Mouse (Mus musculus): ENCODE measurements at regions not wholly inside any gene's neighbourhood (a gene's known extent, or its start where the extent isn't known, plus 50 kb on each side); places are given as distances from the start of the nearest gene placed in this dataset.

GRCm38 (mm10) chr3:42661956-42662355, 919.5 kb downstream of the D3Ertd751e start:
- DNase-seq (ENCODE audit: low read depth, low spot score): no peak

- no peak for DNase-seq (ENCODE audit: low read depth, low spot score)
These were observed 934.4 kb downstream of the D3Ertd751e start for GRCm38 (mm10) chr3:42676668-42677398.

DNA sequence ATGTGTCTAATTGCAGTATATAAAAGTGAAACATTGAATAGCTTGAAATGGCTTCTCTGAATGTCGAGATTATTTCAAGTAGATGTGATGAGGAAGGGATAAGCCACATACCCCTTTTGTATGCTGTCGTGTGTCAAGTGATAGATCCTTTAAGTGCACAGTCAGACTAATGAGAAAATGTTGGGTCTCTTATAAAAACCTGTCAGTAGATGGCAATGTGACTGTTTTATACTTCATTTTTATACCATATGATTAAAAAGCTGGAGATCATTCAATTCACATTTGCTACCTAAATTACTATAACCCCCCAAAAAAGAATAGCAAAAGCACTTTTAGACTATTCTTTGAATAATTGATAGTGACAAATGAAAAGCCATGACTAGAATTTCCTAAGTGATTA, 952.3 kb downstream of the D3Ertd751e start:
- peak; percentile 4 for DNase-seq (ENCODE audit: low read depth, low spot score)

GRCm38 (mm10) chr3:42738910-42739309, 996.5 kb downstream of the D3Ertd751e start:
- DNase-seq (ENCODE audit: low read depth, low spot score): no peak

DNA sequence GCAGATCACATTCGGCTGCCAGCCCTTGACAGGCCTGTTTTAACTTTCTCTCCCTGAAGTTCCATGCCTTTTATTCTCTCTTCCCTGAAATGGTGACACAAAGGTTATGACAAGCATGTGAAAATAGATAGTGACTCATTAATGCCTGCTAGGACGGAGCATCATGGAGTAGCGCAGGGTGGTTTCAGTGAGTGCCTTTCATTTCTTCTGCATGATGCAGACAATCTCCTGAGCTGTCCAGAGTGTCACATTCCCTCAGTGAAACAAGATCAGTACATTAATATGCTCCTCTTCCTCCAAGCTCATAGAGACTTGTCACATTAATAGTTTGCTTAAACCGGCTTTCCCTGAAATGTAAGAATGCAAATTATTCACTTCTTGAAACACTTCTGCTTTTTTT, 1010.7 kb downstream of the D3Ertd751e start:
- no peak for DNase-seq (ENCODE audit: low read depth, low spot score)

GRCm38 (mm10) chr3:42757335-42757734, 1014.9 kb downstream of the D3Ertd751e start:
- no peak for DNase-seq (ENCODE audit: low read depth, low spot score)

GRCm38 (mm10) chr3:42757830-42758385, 1015.5 kb downstream of the D3Ertd751e start:
- DNase-seq (ENCODE audit: low read depth, low spot score): peak; percentile 15

DNA sequence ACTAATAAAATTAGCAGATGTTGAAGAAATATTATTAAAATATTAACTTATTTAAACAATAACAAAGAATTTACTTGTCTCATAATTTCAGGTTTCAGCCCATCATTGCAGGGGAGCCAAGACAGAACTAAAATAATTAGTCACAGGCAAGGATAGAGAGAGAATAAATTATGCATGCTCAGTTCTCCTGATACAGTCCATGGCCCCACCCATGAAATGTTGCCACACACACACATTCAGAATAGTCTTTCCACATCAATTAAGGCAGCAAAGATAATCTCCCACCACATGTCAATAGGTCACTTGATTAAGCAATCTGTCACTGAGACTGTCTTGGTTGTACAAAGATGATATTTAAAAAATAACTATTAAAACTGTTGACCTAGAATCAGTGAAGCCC, 1019.8 kb downstream of the D3Ertd751e start:
- DNase-seq (ENCODE audit: low read depth, low spot score): no peak

- peak; percentile 21 for DNase-seq (ENCODE audit: low read depth, low spot score)
These were observed 1041.1 kb downstream of the D3Ertd751e start for GRCm38 (mm10) chr3:42783478-42783877.

- DNase-seq (ENCODE audit: low read depth, low spot score): peak; percentile 45
These were observed 1041.8 kb downstream of the D3Ertd751e start for GRCm38 (mm10) chr3:42784203-42784602.

DNA sequence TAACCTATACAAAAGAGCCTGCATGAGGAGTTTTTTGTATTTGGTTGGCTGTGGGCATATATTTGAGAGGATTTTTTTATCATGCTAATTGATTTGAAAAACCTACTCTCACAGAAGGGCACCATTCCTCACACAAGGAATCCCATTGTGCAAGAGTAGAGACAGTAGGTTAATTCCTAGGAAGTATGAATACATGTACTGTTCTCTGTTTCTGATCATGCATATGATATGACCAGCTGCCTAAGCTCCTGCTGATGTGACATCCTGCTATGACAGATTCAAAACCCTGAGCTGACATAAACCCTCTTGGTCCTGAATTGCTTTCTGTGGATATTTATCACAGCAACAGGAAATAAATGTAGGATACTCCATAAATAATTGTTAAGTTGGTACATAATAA, 1048.0 kb downstream of the D3Ertd751e start:
- DNase-seq (ENCODE audit: low read depth, low spot score): no peak

GRCm38 (mm10) chr3:42791878-42792277, 1049.5 kb downstream of the D3Ertd751e start:
- no peak for DNase-seq (ENCODE audit: low read depth, low spot score)

DNA sequence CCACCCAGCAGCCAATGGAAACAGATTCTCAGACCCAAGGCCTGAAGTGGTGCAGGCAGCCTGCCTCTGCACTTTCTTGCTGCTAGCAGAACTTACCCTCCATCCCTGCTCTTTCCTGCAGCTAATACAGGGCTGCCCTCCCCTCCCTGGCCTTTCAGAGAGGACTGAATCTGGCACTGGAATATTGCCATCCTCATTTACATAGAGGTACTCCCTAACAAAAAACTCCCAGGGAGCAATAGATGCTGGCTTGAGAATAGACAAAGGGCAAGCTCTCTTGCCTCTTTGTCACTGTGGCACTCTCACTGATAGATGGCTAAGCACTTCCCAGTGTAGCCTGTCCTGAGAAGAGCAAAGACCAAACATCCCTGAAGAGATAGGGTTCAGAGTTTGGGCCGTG, 1088.0 kb downstream of the D3Ertd751e start:
- no peak for DNase-seq (ENCODE audit: low read depth, low spot score)

DNA sequence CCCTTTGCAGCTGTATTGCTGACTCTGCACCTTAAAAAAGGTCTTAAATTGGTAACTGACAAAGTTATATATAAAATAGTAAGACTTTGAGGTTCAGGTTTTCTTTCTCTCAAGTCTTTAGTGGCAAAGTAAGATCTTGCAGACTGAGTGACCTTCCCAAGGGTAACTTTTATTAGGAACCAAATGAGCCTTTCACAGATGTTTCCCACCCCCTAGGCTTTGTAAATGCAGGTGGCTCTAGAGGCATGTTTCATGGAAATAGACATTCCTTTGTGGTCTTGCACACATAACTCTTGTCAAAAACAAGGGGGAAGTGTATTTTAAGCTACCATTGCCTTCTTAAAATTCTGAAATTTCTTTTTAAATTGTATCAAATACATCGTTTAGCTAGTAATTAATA, 1125.0 kb downstream of the D3Ertd751e start:
- DNase-seq (ENCODE audit: low read depth, low spot score): no peak

DNA sequence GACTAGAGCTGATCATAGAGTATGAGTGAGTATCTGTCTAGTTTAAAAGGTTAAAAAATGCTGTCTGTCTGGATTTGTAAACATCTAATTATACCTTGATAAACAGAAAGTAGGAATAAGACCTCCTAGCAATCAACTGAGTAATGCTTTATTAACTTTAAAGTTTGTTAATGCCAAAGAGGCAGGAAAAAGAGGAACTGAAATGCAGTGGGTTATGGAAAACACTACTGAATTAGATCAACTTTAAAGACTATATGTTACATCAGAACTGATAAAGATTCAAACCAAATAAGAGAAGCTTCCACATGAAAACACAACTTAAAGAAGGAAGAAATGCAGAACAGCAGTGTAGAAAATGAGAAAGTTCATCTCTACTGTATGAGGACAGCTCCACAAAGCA, 1136.6 kb downstream of the D3Ertd751e start:
- no peak for DNase-seq (ENCODE audit: low read depth, low spot score)

DNA sequence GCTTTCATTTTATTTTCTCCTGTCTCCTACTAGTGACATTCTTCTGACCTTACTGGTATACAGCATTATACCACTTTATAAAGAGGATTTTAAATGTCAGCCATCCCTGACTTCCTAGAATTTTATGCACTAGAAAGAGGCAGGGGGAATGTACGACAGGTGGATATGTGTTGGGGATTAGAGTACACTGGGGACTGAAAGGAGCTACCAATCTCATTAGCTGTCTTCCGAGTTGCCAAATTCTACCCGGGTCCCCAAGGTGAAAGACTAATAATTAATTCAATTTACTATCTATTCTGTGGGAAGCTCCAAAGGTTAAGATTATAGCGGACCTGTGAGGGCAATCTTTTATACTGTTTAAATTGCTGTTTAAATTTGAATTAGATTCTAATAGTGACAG, 1142.1 kb downstream of the D3Ertd751e start:
- DNase-seq (ENCODE audit: low read depth, low spot score): no peak

- no peak for DNase-seq (ENCODE audit: low read depth, low spot score)
These were observed 1149.7 kb downstream of the D3Ertd751e start for GRCm38 (mm10) chr3:42892016-42892699.

GRCm38 (mm10) chr3:42895787-42896186, 1153.4 kb downstream of the D3Ertd751e start:
- DNase-seq (ENCODE audit: low read depth, low spot score): no peak

DNA sequence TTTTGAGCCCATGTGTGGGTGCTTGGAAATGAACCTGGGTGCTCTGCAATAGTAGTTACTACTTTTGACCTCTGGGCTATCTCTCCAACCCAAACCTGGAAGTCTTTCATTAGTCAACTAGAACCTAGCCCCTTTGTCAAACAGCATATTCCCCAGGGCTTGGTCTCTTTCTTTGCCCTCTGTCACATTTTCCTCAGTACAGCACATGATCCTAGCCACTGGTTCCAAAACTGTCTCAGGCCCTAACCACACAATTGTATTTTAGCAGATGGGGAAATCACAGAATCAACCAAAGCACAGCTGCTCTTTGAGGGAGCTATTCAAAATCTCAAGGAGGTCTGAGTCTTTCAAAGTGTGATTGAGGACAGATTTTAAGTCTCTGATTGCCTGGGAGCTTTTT, 1155.5 kb downstream of the D3Ertd751e start:
- DNase-seq (ENCODE audit: low read depth, low spot score): peak; percentile 43

DNA sequence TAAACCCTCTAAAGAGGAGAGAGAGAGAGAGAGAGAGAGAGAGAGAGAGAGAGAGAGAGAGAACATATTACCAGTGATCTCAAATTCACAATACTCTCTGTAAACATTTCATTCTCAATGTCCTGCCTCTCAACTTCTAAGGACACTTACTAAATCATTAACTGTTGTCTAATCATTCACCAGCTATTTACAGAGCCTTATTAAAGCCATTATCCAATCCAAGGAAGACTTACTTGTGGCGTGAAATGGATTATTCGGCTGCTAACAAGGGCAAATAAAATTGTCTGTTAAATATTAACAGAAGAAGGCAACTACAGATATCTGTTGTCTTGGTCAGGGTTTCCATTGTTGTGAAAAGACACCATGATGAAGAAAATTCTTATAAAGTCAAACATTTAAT, 1156.5 kb downstream of the D3Ertd751e start:
- DNase-seq (ENCODE audit: low read depth, low spot score): no peak

GRCm38 (mm10) chr3:42900984-42901383, 1158.6 kb downstream of the D3Ertd751e start:
- no peak for DNase-seq (ENCODE audit: low read depth, low spot score)

DNA sequence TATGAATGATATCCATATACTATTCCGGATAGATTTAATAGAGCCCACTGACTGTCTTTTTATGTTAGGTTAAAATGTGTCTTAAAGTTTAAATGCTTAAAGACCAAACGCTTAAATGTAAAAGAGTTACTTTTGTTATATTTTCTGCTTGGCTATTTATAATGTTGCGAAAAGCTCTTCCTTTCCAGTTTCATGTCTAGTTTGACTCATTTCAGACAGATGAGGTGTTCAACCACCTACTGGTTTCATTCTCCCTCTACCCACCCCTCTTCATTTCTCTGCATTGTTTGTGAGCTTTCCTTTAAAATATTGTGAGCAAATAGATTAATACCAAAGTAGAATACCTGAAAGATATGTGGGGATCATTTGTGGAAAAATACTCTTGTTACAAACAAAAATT, 1163.8 kb downstream of the D3Ertd751e start:
- DNase-seq (ENCODE audit: low read depth, low spot score): peak; percentile 33

DNA sequence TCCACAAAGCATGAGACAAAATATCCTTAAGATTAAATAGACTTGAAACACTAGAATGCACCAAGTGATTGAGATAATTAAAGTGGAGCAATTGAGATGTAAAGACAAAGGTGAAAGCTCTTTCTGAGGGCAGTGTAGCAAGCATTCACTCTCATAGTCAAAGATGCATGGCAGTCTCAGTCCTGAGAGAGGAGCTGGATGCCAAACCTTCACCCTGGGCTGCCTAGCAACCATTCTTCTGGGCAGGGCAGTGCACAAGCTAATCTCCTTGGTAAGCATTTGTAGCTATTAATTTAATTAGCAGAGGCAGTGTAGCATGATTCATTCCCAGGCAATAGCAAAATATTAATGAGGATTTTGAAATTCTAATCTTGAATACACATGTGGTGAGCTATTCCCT, 1166.0 kb downstream of the D3Ertd751e start:
- no peak for DNase-seq (ENCODE audit: low read depth, low spot score)

Data from brain, adult 2 months (tissue).